Mouse (Mus musculus) kidney, postnatal 36 days (tissue): Measurements from ENCODE around the gene Sfxn2.
A peak's percentile ranks its signal among the peaks of the same experiment; 100 is the strongest.

Experiments used
- DNase-seq, 2 experiments: peaks; one replicate each; pipeline ENCODE4 v3.0.0; 2021 to 2022; ENCODE audit warnings: mixed read lengths in 2 of 2

The Sfxn2 gene

GRCm38 (mm10) chr19:46631637-46632036 lies 58.5 kb downstream of the Sfxn2 start:
- no peak for DNase-seq

GRCm38 (mm10) chr19:46635766-46636165 lies 62.6 kb downstream of the Sfxn2 start:
- DNase-seq: peak in 1 of 2 experiments; percentile 37

GRCm38 (mm10) chr19:46637598-46637997 lies 64.4 kb downstream of the Sfxn2 start:
- DNase-seq: no peak

GRCm38 (mm10) chr19:46639053-46639452 lies 65.9 kb downstream of the Sfxn2 start:
- no peak for DNase-seq

GRCm38 (mm10) chr19:46639496-46639895 lies 66.3 kb downstream of the Sfxn2 start:
- peak; percentile 49 to 54 for DNase-seq

- DNase-seq: no peak
These were observed 67.6 kb downstream of the Sfxn2 start for GRCm38 (mm10) chr19:46640780-46641179.

- DNase-seq: peak; percentile 91 to 92
These were observed 68.4 kb downstream of the Sfxn2 start for GRCm38 (mm10) chr19:46641420-46642085.

- DNase-seq: peak in 1 of 2 experiments; percentile 31
These were observed 69.1 kb downstream of the Sfxn2 start for GRCm38 (mm10) chr19:46642136-46642753.

- no peak for DNase-seq
These were observed 70.1 kb downstream of the Sfxn2 start for GRCm38 (mm10) chr19:46643236-46643635.

GRCm38 (mm10) chr19:46644343-46644792 lies 71.2 kb downstream of the Sfxn2 start:
- no peak for DNase-seq

GRCm38 (mm10) chr19:46644793-46645602 lies 71.8 kb downstream of the Sfxn2 start:
- DNase-seq: peak; percentile 60 to 75

GRCm38 (mm10) chr19:46646041-46646481 lies 72.9 kb downstream of the Sfxn2 start:
- DNase-seq: peak; percentile 57 to 74

- DNase-seq: peak in 1 of 2 experiments; percentile 35
These were observed 74.1 kb downstream of the Sfxn2 start for GRCm38 (mm10) chr19:46647254-46647653.
